Mouse (Mus musculus) forebrain, embryonic 10.5 days (tissue): ENCODE results near the gene Grid2ip. TPM values are rescaled to one million over a fixed set of nuclear protein-coding genes. Genes with fewer than 3 reads are reported as not detected.

ENCODE experiments used
- DNase-seq: peaks from one replicate; pipeline ENCODE4 v3.0.0-alpha.2; 2017; ENCODE audit warnings: low spot score; ENCODE audit errors: extremely low spot score
- H3K27ac ChIP-seq: fragments of 300-500 bp; sonication (generic); 2 replicates; pipeline ENCODE4 v1.5.1; 2016; ENCODE audit warnings: mild to moderate bottlenecking
- H3K27me3 ChIP-seq: fragments of 300-500 bp; sonication (generic); 2 replicates; pipeline ENCODE4 v1.6.1; 2016; ENCODE audit warnings: mild to moderate bottlenecking; ENCODE audit not compliant: poor library complexity, severe bottlenecking
- H3K36me3 ChIP-seq: fragments of 300-500 bp; sonication (generic); replicated peaks from 2 replicates; pipeline ENCODE4 v1.6.1; 2016; ENCODE audit warnings: mild to moderate bottlenecking, moderate library complexity
- H3K4me1 ChIP-seq: fragments of 300-500 bp; sonication (generic); 2 replicates; pipeline ENCODE4 v1.6.1; 2016
- H3K4me3 ChIP-seq: fragments of 300-500 bp; sonication (generic); 2 replicates; pipeline ENCODE4 v1.5.1; 2016; ENCODE audit warnings: mild to moderate bottlenecking, moderate library complexity
- H3K9me3 ChIP-seq: fragments of 300-500 bp; sonication (generic); 2 replicates; pipeline ENCODE4 v1.6.1; 2016; ENCODE audit warnings: mild to moderate bottlenecking, moderate library complexity
- WGBS: fragments of 180-500 bp; shearing (Covaris S2); methylation state at CpG from one replicate; pipeline ENCODE4 v1.1.7; 2016; 5-methylcytosine and 5-hydroxymethylcytosine counted together
- polyA plus RNA-seq: library from polyadenylated mRNA; unstranded; fragments of >200 nt; fragmentation: Nextera tagmentation; extraction: Ambion mirVana; gene quantifications from 2 replicates; pipeline ENCODE4 v1.2.1, GENCODE M21; 2016

The Grid2ip gene
- polyA plus RNA-seq = 0.19 and 0.37 TPM in 2 replicates

DNA sequence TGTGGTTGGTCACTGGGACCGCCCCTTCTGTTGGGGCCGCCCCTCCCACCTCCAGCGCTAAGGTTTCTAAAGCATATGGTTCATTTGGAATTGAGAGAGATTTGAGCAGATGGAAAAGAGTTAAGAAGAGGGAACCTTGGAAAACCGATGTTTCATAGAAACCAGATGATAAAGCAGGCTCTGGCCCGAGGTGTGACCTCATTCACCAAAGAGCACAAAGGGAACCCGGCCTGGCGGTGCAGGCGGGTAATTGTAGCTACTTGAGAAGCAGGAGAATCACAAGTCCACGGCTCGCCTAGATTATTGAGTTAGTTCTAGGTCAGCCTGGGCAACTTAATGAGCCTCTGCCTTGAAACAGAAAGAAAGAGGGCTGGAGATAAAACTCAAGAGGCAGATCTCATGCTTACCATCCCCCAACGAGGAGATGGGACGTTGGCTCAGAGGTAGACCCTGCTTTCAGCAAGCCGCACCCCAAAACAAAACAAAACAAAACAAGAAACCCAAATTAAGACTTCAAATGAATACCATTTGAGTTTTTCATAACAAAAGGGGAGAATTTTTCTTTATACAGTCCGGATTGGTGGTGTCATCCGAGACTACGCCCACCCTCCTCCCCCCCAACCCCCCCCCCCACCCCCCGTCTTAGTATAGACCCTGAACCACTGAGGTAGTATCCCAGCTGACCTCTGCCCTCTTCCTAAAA, at the start of gene Grid2ip:
Grid2ip (plus strand) TSS at position 653 of the 703 bp plus-strand sequence.
- peak; percentile 43 for DNase-seq
- Histone ChIP-seq H3K36me3 (no peaks in the 10 kb centered on the region), H3K27me3 (peaks cover 50% of the 10 kb centered on the region), H3K4me3 (peak within 1 kb of the TSS; percentile 41), H3K4me1 (peaks cover 32% of the 10 kb centered on the region), H3K9me3 (peaks cover 10% of the 10 kb centered on the region), H3K27ac (peak within 1 kb of the TSS; percentile 68)
- WGBS = 15% methylated on average over 17 of the region's 17 CpGs

DNA sequence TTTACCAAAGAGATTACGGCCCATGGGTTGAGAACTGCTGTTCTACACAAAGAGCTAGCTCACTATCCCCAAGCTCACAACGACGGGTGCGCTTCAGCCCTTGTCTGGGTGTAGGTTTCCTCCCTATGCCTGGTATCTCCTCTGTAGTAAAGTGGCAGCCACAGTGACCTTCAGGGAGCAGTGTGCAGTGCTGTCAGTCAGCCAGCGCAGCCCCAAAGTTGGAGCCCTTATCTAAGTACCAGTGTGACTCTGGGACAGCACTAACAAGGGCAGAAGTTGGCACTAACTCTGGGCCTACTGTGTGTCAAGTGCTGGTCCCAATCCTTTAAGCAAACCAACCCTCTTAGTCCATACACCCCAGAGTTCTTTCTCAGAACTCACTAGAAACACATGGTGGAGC, 48.3 kb upstream of the Grid2ip start:
- WGBS = 95% methylated on average over 5 of the region's 5 CpGs
- H3K9me3 ChIP-seq = no peaks in the 10 kb centered on the region; the same call in 1 of the 2 replicates
- DNase-seq = no peak
- no peaks in the 10 kb centered on the region for H3K27me3 ChIP-seq
- H3K4me1 ChIP-seq = peaks cover 16% of the 10 kb centered on the region
- no peak overlapping the region for H3K4me3 ChIP-seq
- H3K36me3 ChIP-seq = peaks cover 99% of the 10 kb centered on the region
- no peak overlapping the region for H3K27ac ChIP-seq

DNA sequence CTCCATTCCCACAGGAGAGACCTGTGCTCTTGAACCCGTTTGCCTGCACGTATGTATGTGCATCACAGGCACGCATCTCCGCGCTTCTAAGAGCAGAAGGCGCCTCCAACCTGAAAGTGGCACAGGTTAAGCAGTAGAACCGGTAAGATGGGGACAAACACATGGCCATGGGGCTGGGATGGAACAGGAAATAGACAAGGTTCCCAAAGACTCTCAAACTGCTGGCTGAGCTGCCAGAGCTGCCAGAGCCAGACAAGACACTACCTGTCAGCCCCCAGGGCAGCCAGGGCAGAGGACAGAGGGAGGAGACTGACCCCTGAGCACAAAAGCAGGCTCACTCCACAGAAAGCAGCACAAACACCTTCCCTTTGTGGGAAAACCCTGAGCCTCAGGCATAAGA, 47.2 kb upstream of the Grid2ip start:
- Histone ChIP-seq H3K4me1 (peaks cover 21% of the 10 kb centered on the region), H3K4me3 (no peak overlapping the region), H3K27ac (no peak overlapping the region), H3K36me3 (peaks cover 88% of the 10 kb centered on the region), H3K9me3 (no peaks in the 10 kb centered on the region; the same call in 1 of the 2 replicates), H3K27me3 (no peaks in the 10 kb centered on the region)
- DNase-seq = no peak
- WGBS = 93% methylated on average over 7 of the region's 7 CpGs

DNA sequence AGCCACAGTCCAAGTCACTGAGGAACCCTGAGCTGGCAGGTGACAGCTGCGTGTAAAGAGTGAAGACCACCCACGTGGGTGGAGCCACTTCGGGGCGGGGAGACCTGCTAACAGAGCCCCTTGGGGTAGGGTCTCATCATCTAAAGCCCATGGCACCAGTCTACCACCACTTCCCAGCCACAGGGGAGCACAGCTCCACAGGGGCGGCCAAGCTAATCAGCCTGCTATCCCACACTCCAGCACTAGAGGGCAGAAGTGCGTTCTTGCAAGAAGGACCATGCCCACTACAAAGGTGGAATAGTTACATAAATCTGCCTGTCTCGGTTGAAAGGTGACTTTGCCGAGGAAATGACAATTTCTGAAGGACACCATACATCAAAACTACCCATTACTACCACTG, 45.3 kb upstream of the Grid2ip start:
- WGBS = 70% methylated on average over 8 of the region's 8 CpGs
- peak; percentile 72 for DNase-seq
- Histone ChIP-seq H3K27me3 (no peaks in the 10 kb centered on the region), H3K9me3 (no peaks in the 10 kb centered on the region; the same call in 1 of the 2 replicates), H3K36me3 (peaks cover 79% of the 10 kb centered on the region), H3K4me1 (peaks cover 31% of the 10 kb centered on the region), H3K27ac (no peak overlapping the region), H3K4me3 (0 out of 2 replicates have a peak overlapping the region, but pooled peaks have one; percentile 8)

DNA sequence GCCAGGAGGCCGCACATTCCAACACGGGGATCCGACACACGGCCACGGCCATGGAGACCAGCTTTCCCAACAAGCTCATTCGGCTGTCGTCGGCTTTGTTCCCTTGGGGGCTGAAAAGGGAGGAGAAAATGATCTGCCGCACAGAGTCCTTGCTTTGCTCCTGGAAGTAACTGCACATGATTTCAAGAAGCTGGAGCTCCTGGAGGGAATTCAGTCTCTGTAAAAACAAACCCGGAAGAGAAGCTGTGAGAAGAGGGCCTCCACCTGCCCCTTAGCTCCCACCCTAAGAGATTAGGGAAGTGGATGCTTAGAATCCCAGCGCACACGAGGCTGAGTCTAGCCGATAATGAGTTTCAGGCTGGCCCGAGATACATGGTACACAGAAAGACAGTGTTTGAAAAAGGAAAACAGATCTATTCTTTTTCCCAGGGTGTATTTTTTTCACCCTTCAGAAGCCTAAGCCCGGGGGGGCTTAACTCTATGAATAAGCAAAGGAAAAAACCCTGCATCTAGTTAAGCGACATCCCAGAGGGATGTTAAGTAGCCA, 42.9 kb upstream of the Grid2ip start:
- Histone ChIP-seq H3K4me1 (peaks cover 31% of the 10 kb centered on the region), H3K27me3 (no peaks in the 10 kb centered on the region), H3K4me3 (peak overlapping the region; percentile 73), H3K9me3 (no peaks in the 10 kb centered on the region; the same call in 1 of the 2 replicates), H3K27ac (peak overlapping the region; percentile 97), H3K36me3 (peaks cover 79% of the 10 kb centered on the region)
- peak; percentile 32 for DNase-seq
- WGBS = 3% methylated on average over 16 of the region's 16 CpGs

DNA sequence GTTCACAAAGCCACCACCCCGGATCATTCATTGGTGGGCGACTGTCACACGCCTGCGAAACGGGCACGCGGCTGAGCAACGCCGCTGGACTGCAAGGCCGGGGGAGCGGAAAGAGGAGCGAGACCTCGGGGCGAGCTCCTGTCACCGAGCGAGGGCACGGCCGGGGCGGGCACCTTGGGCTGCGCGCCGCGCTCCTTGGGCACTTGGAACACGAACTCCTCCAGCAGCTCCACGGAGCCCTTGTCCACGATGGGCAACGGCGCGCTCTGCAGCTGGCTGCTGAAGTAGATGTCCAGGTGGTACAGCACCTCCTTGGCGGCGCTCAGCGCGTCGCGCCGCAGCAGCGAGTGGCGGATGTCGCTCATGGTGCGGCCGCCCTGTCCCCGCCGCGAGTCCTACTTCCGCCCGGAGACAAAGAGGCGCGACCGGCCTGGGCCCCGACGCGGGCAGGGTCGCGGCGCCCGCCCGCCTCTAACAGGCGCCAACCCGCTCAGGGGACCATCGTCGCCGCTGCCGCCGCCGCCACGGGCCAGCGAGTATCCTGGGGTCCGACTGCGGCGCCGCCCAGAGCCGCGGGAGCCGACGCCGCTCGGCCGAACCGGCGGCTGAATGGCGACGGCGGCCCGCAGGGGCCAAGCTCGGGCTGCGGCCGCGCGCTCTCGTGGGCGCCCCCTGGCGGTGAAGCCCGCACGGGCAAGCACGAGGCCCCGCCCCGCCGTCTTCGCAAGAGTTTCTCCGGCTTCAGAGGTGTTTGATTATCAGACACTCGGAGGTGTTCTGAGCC, 42.2 kb upstream of the Grid2ip start, which contains the start of gene E130309D02Rik:
E130309D02Rik (minus strand) TSS at position 631 of the 784 bp plus-strand sequence.
- Histone ChIP-seq H3K4me3 (peak within 1 kb of the TSS; percentile 73), H3K27ac (peak within 1 kb of the TSS; percentile 97), H3K36me3 (peaks cover 79% of the 10 kb centered on the region), H3K9me3 (no peaks in the 10 kb centered on the region; the same call in 1 of the 2 replicates), H3K4me1 (peaks cover 31% of the 10 kb centered on the region), H3K27me3 (no peaks in the 10 kb centered on the region)
- DNase-seq = peak; percentile 85
- WGBS = under 1% methylated on average over 101 of the region's 101 CpGs

DNA sequence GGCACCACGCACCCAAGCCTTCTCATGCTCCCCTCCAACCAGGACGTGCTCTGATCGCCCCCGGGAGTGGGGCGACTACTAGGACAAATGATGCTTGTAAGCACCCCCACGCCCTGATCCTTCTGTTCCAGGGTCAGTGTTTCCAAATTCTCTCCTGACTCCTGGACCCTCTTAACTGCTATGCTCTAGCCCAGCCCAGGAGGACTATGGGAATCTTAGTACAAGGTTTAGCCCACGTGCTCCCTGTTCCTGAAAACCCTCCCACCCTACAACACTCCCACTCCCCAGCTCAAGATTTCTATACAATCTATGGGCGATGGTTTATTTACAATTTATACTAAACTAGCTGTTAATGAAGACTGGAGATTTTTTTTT, 41.6 kb upstream of the Grid2ip start:
- H3K27ac ChIP-seq = peak overlapping the region; percentile 97
- 13% methylated on average over 8 of the region's 8 CpGs for WGBS

DNA sequence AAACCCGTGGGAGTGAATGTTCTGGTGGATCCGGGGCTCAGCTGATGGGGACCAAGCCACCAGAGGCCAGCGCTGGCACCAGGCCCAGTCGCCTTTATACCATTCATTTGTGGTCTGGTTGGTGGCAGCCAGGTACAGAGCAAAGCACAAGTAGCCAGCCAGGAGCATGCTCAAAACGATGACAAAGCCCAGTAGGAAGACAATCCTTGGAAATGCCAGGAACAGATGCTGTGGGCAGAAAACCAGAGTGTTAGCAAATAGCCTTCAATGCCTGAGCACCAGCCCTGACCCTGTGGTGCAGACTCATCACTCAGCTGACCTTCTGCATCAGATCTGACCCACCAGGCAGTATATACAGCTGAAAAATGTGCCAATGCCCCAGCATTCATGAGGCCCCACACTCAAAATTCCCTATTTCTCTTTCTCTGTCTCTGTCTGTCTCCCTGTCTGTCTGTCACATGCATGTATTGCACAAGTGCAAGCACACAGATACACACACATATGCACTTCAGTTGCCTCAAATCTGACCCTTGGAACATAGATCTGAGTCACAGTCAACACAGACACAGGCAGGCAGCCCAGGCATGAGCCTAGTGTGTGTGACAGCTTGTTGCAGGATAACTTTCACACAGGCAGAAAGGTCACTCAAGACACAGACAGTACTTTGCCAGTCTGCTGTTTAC, 40.4 kb upstream of the Grid2ip start:
- Histone ChIP-seq H3K9me3 (no peaks in the 10 kb centered on the region; the same call in 1 of the 2 replicates), H3K27ac (no peak overlapping the region), H3K4me1 (peaks cover 27% of the 10 kb centered on the region), H3K4me3 (no peak overlapping the region), H3K27me3 (no peaks in the 10 kb centered on the region), H3K36me3 (peaks cover 79% of the 10 kb centered on the region)
- WGBS = 91% methylated on average over 5 of the region's 5 CpGs
- no peak for DNase-seq

More for the DNA sequence above, 41.6 kb upstream of the Grid2ip start:
- peak overlapping the region; percentile 73 for H3K4me3 ChIP-seq
- H3K4me1 ChIP-seq = peaks cover 31% of the 10 kb centered on the region
- no peaks in the 10 kb centered on the region; the same call in 1 of the 2 replicates for H3K9me3 ChIP-seq
- DNase-seq = no peak
- peaks cover 79% of the 10 kb centered on the region for H3K36me3 ChIP-seq
- no peaks in the 10 kb centered on the region for H3K27me3 ChIP-seq

DNA sequence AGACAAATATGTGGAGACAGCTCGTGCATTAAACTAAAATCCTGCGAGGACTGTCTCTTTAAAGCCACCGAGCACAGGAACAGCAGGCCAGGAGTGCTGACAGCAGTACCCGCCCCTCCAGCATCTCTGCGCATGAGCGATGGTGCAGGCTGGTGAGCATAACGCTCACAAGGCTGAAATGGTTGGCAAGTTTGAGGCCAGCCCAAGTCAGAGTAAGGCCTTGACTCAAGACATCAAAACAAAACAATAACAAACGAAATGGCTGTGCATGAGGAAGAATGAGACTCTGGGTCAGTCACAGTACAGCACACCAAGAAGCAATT, 39.9 kb upstream of the Grid2ip start:
- no peak overlapping the region for H3K27ac ChIP-seq
- H3K27me3 ChIP-seq = no peaks in the 10 kb centered on the region
- H3K4me3 ChIP-seq = no peak overlapping the region
- peaks cover 79% of the 10 kb centered on the region for H3K36me3 ChIP-seq
- DNase-seq = no peak
- WGBS = 88% methylated on average over 8 of the region's 8 CpGs
- no peaks in the 10 kb centered on the region; the same call in 1 of the 2 replicates for H3K9me3 ChIP-seq
- H3K4me1 ChIP-seq = peaks cover 25% of the 10 kb centered on the region

DNA sequence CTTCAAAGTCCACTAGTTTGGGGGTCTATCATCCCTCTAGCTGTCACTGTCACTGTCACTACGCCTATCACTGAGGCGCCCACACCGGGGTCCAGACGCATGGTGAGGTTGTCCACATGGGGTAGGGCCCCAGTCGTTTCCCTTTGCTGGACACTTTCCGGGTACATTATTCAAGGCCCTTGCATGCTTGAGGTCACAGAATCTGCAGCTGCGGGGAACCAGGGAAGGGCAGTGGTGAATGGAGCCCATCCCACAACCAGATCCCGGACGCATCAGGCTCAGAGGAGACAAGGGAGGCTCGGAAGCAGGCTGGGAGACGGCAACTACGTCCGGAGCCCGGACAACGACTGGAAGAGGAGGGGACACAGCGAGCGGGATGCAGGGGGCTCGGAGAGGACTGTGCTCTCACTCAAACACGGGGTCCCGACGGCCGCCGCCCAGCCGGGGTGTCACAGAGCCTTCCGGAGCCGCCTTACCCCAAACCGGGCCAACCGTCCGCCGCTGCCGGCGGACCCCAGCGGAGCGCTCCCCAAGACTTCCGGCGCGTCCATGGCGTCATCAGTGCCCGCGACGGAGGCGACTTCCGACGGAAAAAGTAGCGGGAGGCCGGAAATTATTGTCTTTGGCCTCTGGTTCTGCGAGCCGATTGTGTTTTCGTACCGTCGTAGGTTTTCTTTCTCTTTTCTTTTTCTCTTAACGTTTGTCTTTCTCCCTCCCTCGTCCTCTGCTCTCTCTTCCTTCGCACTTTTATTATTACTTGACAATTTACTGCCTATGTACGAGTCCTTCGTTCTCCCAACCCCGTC, 28.2 kb upstream of the Grid2ip start, which contains the start of gene Zdhhc4:
Zdhhc4 (minus strand) TSS at position 567 of the 806 bp plus-strand sequence.
- H3K27me3 ChIP-seq = no peaks in the 10 kb centered on the region

DNA sequence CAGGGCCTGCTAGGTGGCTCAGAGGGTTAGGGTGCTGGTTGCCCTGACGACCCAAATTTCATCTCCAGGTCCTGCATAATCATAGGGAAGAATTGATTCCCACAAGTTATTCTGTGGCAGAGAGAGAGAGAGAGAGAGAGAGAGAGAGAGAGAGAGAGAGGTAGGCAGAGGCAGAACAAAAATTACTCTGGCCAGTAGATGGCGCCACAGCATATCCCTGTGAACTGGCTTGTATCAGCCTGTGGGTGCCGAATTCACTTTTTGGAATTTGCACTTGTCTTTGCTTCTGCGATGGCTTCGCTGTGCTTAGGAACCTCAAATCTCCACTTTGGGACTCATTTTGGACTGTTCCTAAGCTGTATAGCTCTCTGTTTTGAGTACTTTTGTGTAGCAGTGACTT, 23.3 kb upstream of the Grid2ip start:
- peak; percentile 69 for DNase-seq
- Histone ChIP-seq H3K4me1 (peaks cover 12% of the 10 kb centered on the region), H3K27ac (no peak overlapping the region), H3K27me3 (no peaks in the 10 kb centered on the region), H3K4me3 (no peak overlapping the region), H3K9me3 (no peaks in the 10 kb centered on the region), H3K36me3 (no peaks in the 10 kb centered on the region)
- 24% methylated on average over 5 of the region's 5 CpGs for WGBS

More for the DNA sequence above, 28.2 kb upstream of the Grid2ip start, which contains the start of gene Zdhhc4:
- peaks cover 22% of the 10 kb centered on the region for H3K4me1 ChIP-seq
- H3K9me3 ChIP-seq = no peaks in the 10 kb centered on the region
- WGBS = under 1% methylated on average over 57 of the region's 57 CpGs
- peak within 1 kb of the TSS; percentile 96 for H3K4me3 ChIP-seq
- DNase-seq = peak; percentile 87
- peaks cover 27% of the 10 kb centered on the region for H3K36me3 ChIP-seq
- H3K27ac ChIP-seq = peak within 1 kb of the TSS; percentile 88
